ENCODE assay signal across 11 mouse cellular contexts in genomic region chr3:85203659-85204058, GRCm38 (mm10).
"Had no signal": no experiment of that assay in that cellular context is flagged by ENCODE, and none has a peak within 500 bp of the region (broad histone marks: within the 10 kb centered on the region; RNA-seq: fewer than 3 reads in every experiment).

No protein-coding gene starts in this region.

- H3K4me1 ChIP-seq: limb, embryonic 13.5 days had no signal

- H3K9me3 ChIP-seq: limb, embryonic 13.5 days; midbrain, embryonic 12.5 days had no signal

- H3K4me3 ChIP-seq: limb, embryonic 13.5 days; midbrain, embryonic 12.5 days; myocyte had no signal

- H3K36me3 ChIP-seq: limb, embryonic 13.5 days; midbrain, embryonic 12.5 days had no signal

- H3K4me2 ChIP-seq: limb, embryonic 13.5 days; midbrain, embryonic 12.5 days had no signal

- DNase-seq: kidney, adult 11 months; left cerebral cortex, postnatal 4 days; lung, adult 18-20 months; lung, postnatal 36 days; thymus, postnatal 4 days had no signal

- H3K27ac ChIP-seq: limb, embryonic 13.5 days; liver, embryonic 14.5 days; midbrain, embryonic 12.5 days; stomach, postnatal 0 days had no signal

- H3K27me3 ChIP-seq: limb, embryonic 13.5 days; midbrain, embryonic 12.5 days had no signal

- H3K9ac ChIP-seq: limb, embryonic 13.5 days; liver, embryonic 14.5 days; midbrain, embryonic 12.5 days had no signal

- ATAC-seq: inflammation-experienced regulatory T-cells, adult 6 months had no signal
